Mouse (Mus musculus): Measurements from ENCODE around the gene Mst1.

The Mst1 gene

GRCm38 (mm10) chr9:108058291-108058690 is 21.9 kb upstream of the Mst1 start:
- no peak for DNase-seq

GRCm38 (mm10) chr9:108062142-108062541 is 18.1 kb upstream of the Mst1 start:
- DNase-seq: no peak

- no peak for DNase-seq
Observed at GRCm38 (mm10) chr9:108063361-108063760, 16.9 kb upstream of the Mst1 start.

- DNase-seq: peak; percentile 63
Observed at GRCm38 (mm10) chr9:108065491-108066011, 14.7 kb upstream of the Mst1 start.

GRCm38 (mm10) chr9:108067199-108067598 is 13.0 kb upstream of the Mst1 start:
- DNase-seq: no peak

- peak; percentile 76 for DNase-seq
Observed at GRCm38 (mm10) chr9:108067900-108068299, 12.3 kb upstream of the Mst1 start.

- DNase-seq: no peak
Observed at GRCm38 (mm10) chr9:108069007-108069406, 11.2 kb upstream of the Mst1 start.

GRCm38 (mm10) chr9:108069529-108069928 is 10.7 kb upstream of the Mst1 start:
- DNase-seq: no peak

- no peak for DNase-seq
Observed at GRCm38 (mm10) chr9:108071801-108072200, 8.4 kb upstream of the Mst1 start.

GRCm38 (mm10) chr9:108072481-108072924 is 7.7 kb upstream of the Mst1 start:
- DNase-seq: no peak

- no peak for DNase-seq
Observed at GRCm38 (mm10) chr9:108073141-108073930, 6.9 kb upstream of the Mst1 start.

- DNase-seq: no peak
Observed at GRCm38 (mm10) chr9:108082549-108082948, 2.3 kb downstream of the Mst1 start.

- no peak for DNase-seq
Observed at GRCm38 (mm10) chr9:108082988-108083431, 2.8 kb downstream of the Mst1 start, which contains the start of gene Rnf123. Gene Rnf123 (minus strand): TSS chr9:108083346.

- DNase-seq: no peak
Observed at GRCm38 (mm10) chr9:108083561-108083960, 3.3 kb downstream of the Mst1 start.

- no peak for DNase-seq
Observed at GRCm38 (mm10) chr9:108085261-108085660, 5.0 kb downstream of the Mst1 start.

GRCm38 (mm10) chr9:108090611-108091120 is 10.4 kb downstream of the Mst1 start:
- no peak for DNase-seq

GRCm38 (mm10) chr9:108093586-108093985 is 13.3 kb downstream of the Mst1 start:
- DNase-seq: no peak

- peak; percentile 93 for DNase-seq
Observed at GRCm38 (mm10) chr9:108094184-108094941, 14.1 kb downstream of the Mst1 start, which contains the start of gene Apeh. Gene Apeh (minus strand): TSS chr9:108094606.

GRCm38 (mm10) chr9:108094998-108095411 is 14.8 kb downstream of the Mst1 start:
- no peak for DNase-seq

- no peak for DNase-seq
Observed at GRCm38 (mm10) chr9:108095518-108095917, 15.3 kb downstream of the Mst1 start.

GRCm38 (mm10) chr9:108095949-108096712 is 15.9 kb downstream of the Mst1 start:
- DNase-seq: no peak

- no peak for DNase-seq
Observed at GRCm38 (mm10) chr9:108099619-108100018, 19.4 kb downstream of the Mst1 start.
